Mouse (Mus musculus): Measurements from ENCODE around the gene Ep400. TPM values are rescaled to one million over a fixed set of nuclear protein-coding genes. Genes with fewer than 3 reads are reported as not detected.
"Not testable (repeated sequence)": the region's sequence is repeated elsewhere in the genome, so short reads cannot be mapped to it uniquely, and the experiment has no call there.

Gene Ep400
- polyA plus RNA-seq, 1 experiment from 2014 or later: 32.7 TPM

- H3K9ac ChIP-seq: no peak overlapping the region
- no peak overlapping the region for H3K4me2 ChIP-seq
- H3K27me3 ChIP-seq (replicated peaks): no peaks in the 10 kb centered on the region
- WGBS: 91% methylated on average over 12 of the region's 12 CpGs
- no peaks in the 10 kb centered on the region for H3K9me3 ChIP-seq (replicated peaks)
- peaks cover 53% of the 10 kb centered on the region for H3K36me3 ChIP-seq
- no peak for ATAC-seq (ENCODE audit: insufficient number of reproducible peaks, low FRiP score)
- H3K27ac ChIP-seq (ENCODE audit: poor library complexity, severe bottlenecking): no peak overlapping the region
- peaks cover 16% of the 10 kb centered on the region for H3K4me1 ChIP-seq (replicated peaks)
- no peak overlapping the region for H3K4me3 ChIP-seq
Measured at GRCm38 (mm10) chr5:110778263-110778662, 7.7 kb upstream of the Ep400 start.

GRCm38 (mm10) chr5:110776141-110776540 is 5.6 kb upstream of the Ep400 start:
- Histone ChIP-seq H3K36me3 (peaks cover 58% of the 10 kb centered on the region), H3K4me2 (no peak overlapping the region), H3K9ac (no peak overlapping the region), H3K4me3 (no peak overlapping the region), H3K27me3 (replicated peaks) (no peaks in the 10 kb centered on the region), H3K27ac (ENCODE audit: poor library complexity, severe bottlenecking) (no peak overlapping the region), H3K4me1 (replicated peaks) (peaks cover 15% of the 10 kb centered on the region), H3K9me3 (replicated peaks) (no peaks in the 10 kb centered on the region)
- no peak for ATAC-seq (ENCODE audit: insufficient number of reproducible peaks, low FRiP score)
- 82% methylated on average over 2 of the region's 2 CpGs for WGBS

- Histone ChIP-seq H3K4me3 (no peak overlapping the region), H3K27ac (ENCODE audit: poor library complexity, severe bottlenecking) (no peak overlapping the region), H3K9ac (no peak overlapping the region), H3K4me2 (no peak overlapping the region), H3K4me1 (replicated peaks) (peaks cover 8% of the 10 kb centered on the region), H3K9me3 (replicated peaks) (no peaks in the 10 kb centered on the region), H3K27me3 (replicated peaks) (no peaks in the 10 kb centered on the region), H3K36me3 (peaks cover 58% of the 10 kb centered on the region)
- WGBS: 91% methylated on average over 11 of the region's 11 CpGs
- no peak for ATAC-seq (ENCODE audit: insufficient number of reproducible peaks, low FRiP score)
Measured at GRCm38 (mm10) chr5:110774511-110774910, 4.0 kb upstream of the Ep400 start.

GRCm38 (mm10) chr5:110772945-110773344 is 2.4 kb upstream of the Ep400 start:
- peaks cover 52% of the 10 kb centered on the region for H3K36me3 ChIP-seq
- ATAC-seq (ENCODE audit: insufficient number of reproducible peaks, low FRiP score): not testable (repeated sequence)

GRCm38 (mm10) chr5:110770031-110770445 is 479 bp downstream of the Ep400 start:
- peak overlapping the region; percentile 75 for H3K4me2 ChIP-seq
- H3K36me3 ChIP-seq: peaks cover 23% of the 10 kb centered on the region
- H3K27me3 ChIP-seq (replicated peaks): no peaks in the 10 kb centered on the region
- peak; percentile 55 for ATAC-seq (ENCODE audit: insufficient number of reproducible peaks, low FRiP score)
- H3K9me3 ChIP-seq (replicated peaks): no peaks in the 10 kb centered on the region
- WGBS: under 1% methylated on average over 56 of the region's 58 CpGs
- H3K27ac ChIP-seq (ENCODE audit: poor library complexity, severe bottlenecking): peak overlapping the region; percentile 96
- peak overlapping the region; percentile 82 for H3K4me3 ChIP-seq
- peaks cover 22% of the 10 kb centered on the region for H3K4me1 ChIP-seq (replicated peaks)
- peak overlapping the region; percentile 88 for H3K9ac ChIP-seq

More at GRCm38 (mm10) chr5:110772945-110773344, 2.4 kb upstream of the Ep400 start:
- not testable (repeated sequence) for H3K4me3 ChIP-seq; H3K9ac ChIP-seq; H3K4me2 ChIP-seq; H3K9me3 ChIP-seq (replicated peaks); H3K27me3 ChIP-seq (replicated peaks); H3K27ac ChIP-seq (ENCODE audit: poor library complexity, severe bottlenecking)
- peaks cover 17% of the 10 kb centered on the region for H3K4me1 ChIP-seq (replicated peaks)
- 88% methylated on average over 10 of the region's 10 CpGs for WGBS

GRCm38 (mm10) chr5:110769272-110769671 is 1.2 kb downstream of the Ep400 start:
- peak overlapping the region; percentile 82 for H3K4me3 ChIP-seq
- no peak for ATAC-seq (ENCODE audit: insufficient number of reproducible peaks, low FRiP score)
- H3K27me3 ChIP-seq (replicated peaks): no peaks in the 10 kb centered on the region
- H3K4me1 ChIP-seq (replicated peaks): peaks cover 22% of the 10 kb centered on the region
- no peak overlapping the region for H3K27ac ChIP-seq (ENCODE audit: poor library complexity, severe bottlenecking)
- 50% methylated on average over 4 of the region's 4 CpGs for whole genome bisulfite sequencing
- peaks cover 15% of the 10 kb centered on the region for H3K36me3 ChIP-seq
- H3K4me2 ChIP-seq: peak overlapping the region; percentile 75
- no peaks in the 10 kb centered on the region for H3K9me3 ChIP-seq (replicated peaks)
- H3K9ac ChIP-seq: peak overlapping the region; percentile 88

GRCm38 (mm10) chr5:110763890-110764289 is 6.6 kb downstream of the Ep400 start:
- Histone ChIP-seq H3K4me3 (no peak overlapping the region), H3K27ac (ENCODE audit: poor library complexity, severe bottlenecking) (no peak overlapping the region), H3K27me3 (replicated peaks) (no peaks in the 10 kb centered on the region), H3K9ac (no peak overlapping the region), H3K4me2 (no peak overlapping the region), H3K4me1 (replicated peaks) (peaks cover 15% of the 10 kb centered on the region), H3K36me3 (no peaks in the 10 kb centered on the region), H3K9me3 (replicated peaks) (no peaks in the 10 kb centered on the region)
- WGBS: 90% methylated on average over 8 of the region's 8 CpGs
- ATAC-seq (ENCODE audit: insufficient number of reproducible peaks, low FRiP score): no peak

GRCm38 (mm10) chr5:110745021-110745420 is 25.5 kb downstream of the Ep400 start:
- H3K27ac ChIP-seq (ENCODE audit: poor library complexity, severe bottlenecking): no peak overlapping the region
- no peak overlapping the region for H3K4me2 ChIP-seq
- H3K4me3 ChIP-seq: no peak overlapping the region
- peaks cover 20% of the 10 kb centered on the region; the same call in 1 of the 2 replicates for H3K36me3 ChIP-seq
- H3K27me3 ChIP-seq (replicated peaks): no peaks in the 10 kb centered on the region
- no peaks in the 10 kb centered on the region for H3K4me1 ChIP-seq (replicated peaks)
- WGBS: 68% methylated on average over 1 of the region's 1 CpGs
- H3K9ac ChIP-seq: no peak overlapping the region
- no peak for ATAC-seq (ENCODE audit: insufficient number of reproducible peaks, low FRiP score)
- H3K9me3 ChIP-seq (replicated peaks): no peaks in the 10 kb centered on the region

- H3K4me1 ChIP-seq (replicated peaks): no peaks in the 10 kb centered on the region
- no peak overlapping the region for H3K9ac ChIP-seq
- H3K4me3 ChIP-seq: no peak overlapping the region
- H3K36me3 ChIP-seq: peaks cover 54% of the 10 kb centered on the region
- no peak for ATAC-seq (ENCODE audit: insufficient number of reproducible peaks, low FRiP score)
- no peak overlapping the region for H3K4me2 ChIP-seq
- WGBS: 89% methylated on average over 7 of the region's 7 CpGs
- H3K9me3 ChIP-seq (replicated peaks): no peaks in the 10 kb centered on the region
- no peak overlapping the region for H3K27ac ChIP-seq (ENCODE audit: poor library complexity, severe bottlenecking)
- no peaks in the 10 kb centered on the region for H3K27me3 ChIP-seq (replicated peaks)
Measured at GRCm38 (mm10) chr5:110739496-110740275, 30.8 kb downstream of the Ep400 start.

- no peak for ATAC-seq (ENCODE audit: insufficient number of reproducible peaks, low FRiP score)
- Histone ChIP-seq H3K27me3 (replicated peaks) (no peaks in the 10 kb centered on the region), H3K4me3 (no peak overlapping the region), H3K4me2 (no peak overlapping the region), H3K36me3 (peaks cover 75% of the 10 kb centered on the region), H3K9me3 (replicated peaks) (no peaks in the 10 kb centered on the region), H3K9ac (no peak overlapping the region), H3K27ac (ENCODE audit: poor library complexity, severe bottlenecking) (no peak overlapping the region), H3K4me1 (replicated peaks) (no peaks in the 10 kb centered on the region)
- 92% methylated on average over 1 of the region's 1 CpGs for WGBS
Measured at GRCm38 (mm10) chr5:110735606-110736005, 34.9 kb downstream of the Ep400 start.

- Histone ChIP-seq H3K4me1 (replicated peaks) (no peaks in the 10 kb centered on the region), H3K9ac (no peak overlapping the region), H3K4me2 (no peak overlapping the region), H3K27me3 (replicated peaks) (no peaks in the 10 kb centered on the region), H3K4me3 (no peak overlapping the region), H3K36me3 (peaks cover 70% of the 10 kb centered on the region), H3K27ac (ENCODE audit: poor library complexity, severe bottlenecking) (no peak overlapping the region), H3K9me3 (replicated peaks) (no peaks in the 10 kb centered on the region)
- no peak for ATAC-seq (ENCODE audit: insufficient number of reproducible peaks, low FRiP score)
- 91% methylated on average over 4 of the region's 4 CpGs for WGBS
Measured at GRCm38 (mm10) chr5:110733231-110733823, 37.2 kb downstream of the Ep400 start.
